Mouse (Mus musculus) MN1 (cell line): Measurements from ENCODE around the gene Uchl1.
A peak's percentile ranks its signal among the peaks of the same experiment; 100 is the strongest.

Source experiments
- DNase-seq: peaks from one replicate; pipeline ENCODE4 v3.0.0-alpha.2; 2016; ENCODE audit warnings: low spot score

The Uchl1 gene

GRCm38 (mm10) chr5:66675983-66676382 lies at the start of gene Uchl1:
TSS of gene Uchl1 (plus strand) at chr5:66676091.
- DNase-seq: peak; percentile 94

GRCm38 (mm10) chr5:66627805-66628204 lies 48.1 kb upstream of the Uchl1 start:
- DNase-seq: peak; percentile 17

- no peak for DNase-seq
These were observed 40.3 kb upstream of the Uchl1 start for GRCm38 (mm10) chr5:66635459-66636079.

- peak; percentile 15 for DNase-seq
These were observed 33.7 kb upstream of the Uchl1 start for GRCm38 (mm10) chr5:66642156-66642555.

GRCm38 (mm10) chr5:66643260-66643659 lies 32.6 kb upstream of the Uchl1 start:
- DNase-seq: no peak

- DNase-seq: no peak
These were observed 28.4 kb upstream of the Uchl1 start for GRCm38 (mm10) chr5:66647504-66647903.

GRCm38 (mm10) chr5:66654220-66654619 lies 21.7 kb upstream of the Uchl1 start:
- DNase-seq: peak; percentile 85

GRCm38 (mm10) chr5:66675189-66675890 lies 551 bp upstream of the Uchl1 start:
- peak; percentile 54 for DNase-seq

GRCm38 (mm10) chr5:66676457-66677117 lies 696 bp downstream of the Uchl1 start:
- peak; percentile 84 for DNase-seq

GRCm38 (mm10) chr5:66677411-66678345 lies 1.8 kb downstream of the Uchl1 start:
- DNase-seq: peak; percentile 55

- peak; percentile 62 for DNase-seq
These were observed 3.3 kb downstream of the Uchl1 start for GRCm38 (mm10) chr5:66679222-66679621.

- no peak for DNase-seq
These were observed 10.0 kb downstream of the Uchl1 start for GRCm38 (mm10) chr5:66685930-66686329.

GRCm38 (mm10) chr5:66686863-66687262 lies 11.0 kb downstream of the Uchl1 start:
- no peak for DNase-seq

- DNase-seq: no peak
These were observed 11.8 kb downstream of the Uchl1 start for GRCm38 (mm10) chr5:66687737-66688136.

GRCm38 (mm10) chr5:66688286-66688685 lies 12.4 kb downstream of the Uchl1 start:
- no peak for DNase-seq

GRCm38 (mm10) chr5:66689796-66690195 lies 13.9 kb downstream of the Uchl1 start:
- no peak for DNase-seq

GRCm38 (mm10) chr5:66693231-66693630 lies 17.3 kb downstream of the Uchl1 start:
- no peak for DNase-seq

- peak; percentile 80 for DNase-seq
These were observed 21.2 kb downstream of the Uchl1 start for GRCm38 (mm10) chr5:66697119-66697518.

GRCm38 (mm10) chr5:66699911-66700310 lies 24.0 kb downstream of the Uchl1 start:
- no peak for DNase-seq

GRCm38 (mm10) chr5:66701951-66702350 lies 26.1 kb downstream of the Uchl1 start:
- DNase-seq: no peak

- peak; percentile 46 for DNase-seq
These were observed 27.6 kb downstream of the Uchl1 start for GRCm38 (mm10) chr5:66703317-66704004.
